Mouse (Mus musculus): ENCODE data around the gene Ryr1.

The Ryr1 gene

GRCm38 (mm10) chr7:29124970-29125369 is at the start of gene Ryr1:
Ryr1 (minus strand) TSS chr7:29125179.
- DNase-seq (ENCODE audit: low spot score in 2 of 2): no peak

DNA sequence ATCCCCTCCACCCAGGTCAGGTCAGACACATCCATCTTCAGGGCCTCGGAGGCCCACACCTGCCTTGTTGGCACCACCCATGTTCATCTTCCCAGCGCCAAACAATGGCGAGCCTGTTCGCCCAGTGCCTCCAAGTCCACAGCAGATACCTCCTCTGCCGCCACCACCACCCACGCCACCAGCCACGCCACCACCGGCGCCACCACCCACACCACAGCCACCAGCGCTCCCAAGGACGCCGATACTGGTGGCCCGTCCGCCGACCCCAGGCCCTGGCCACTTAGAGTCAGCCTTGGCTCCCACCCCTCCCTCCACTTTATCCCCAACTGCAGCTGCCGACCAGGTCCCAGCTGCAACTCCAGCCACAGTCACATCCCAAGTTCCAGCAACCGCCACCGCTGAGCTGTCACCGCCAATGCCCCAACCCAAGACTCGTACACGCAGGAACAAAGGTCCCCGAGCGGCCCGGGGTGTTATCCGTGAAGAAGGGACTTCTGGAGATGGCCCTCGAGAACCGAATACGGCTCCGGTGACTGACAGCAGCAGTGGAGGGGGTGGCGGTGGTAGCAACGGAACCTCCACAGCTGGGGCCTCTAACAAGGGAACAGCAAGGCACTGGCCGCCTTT is 47.5 kb upstream of the Ryr1 start:
- DNase-seq (ENCODE audit: low spot score in 2 of 2): no peak

DNA sequence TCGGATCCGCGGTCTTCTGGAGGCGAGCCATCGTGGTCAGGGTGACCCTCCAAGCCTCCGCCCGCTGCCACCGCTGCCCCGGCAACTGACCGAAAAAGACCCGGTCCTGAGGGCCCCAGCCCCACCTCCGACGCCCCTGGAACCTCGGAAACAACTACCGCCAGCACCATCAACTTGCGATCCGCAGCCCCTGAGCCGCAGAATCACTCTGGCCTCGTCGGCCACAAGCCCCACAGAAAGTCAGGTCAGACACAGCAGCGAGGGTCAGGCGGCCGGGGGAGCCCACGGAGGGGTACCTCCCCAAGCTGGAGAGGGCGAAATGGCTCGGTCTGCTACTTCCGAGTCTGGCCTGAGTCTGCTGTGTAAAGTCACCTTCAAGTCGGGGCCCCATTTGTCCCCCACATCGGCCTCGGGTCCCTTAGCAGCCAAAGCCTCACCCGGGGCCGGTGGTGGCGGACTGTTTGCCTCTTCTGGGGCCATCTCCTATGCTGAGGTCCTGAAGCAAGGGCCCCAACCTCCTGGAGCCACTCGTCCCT is 46.7 kb upstream of the Ryr1 start:
- no peak for DNase-seq (ENCODE audit: low spot score in 2 of 2)

- no peak for DNase-seq (ENCODE audit: low spot score in 2 of 2)
Observed at GRCm38 (mm10) chr7:29170755-29171561, 46.0 kb upstream of the Ryr1 start.

DNA sequence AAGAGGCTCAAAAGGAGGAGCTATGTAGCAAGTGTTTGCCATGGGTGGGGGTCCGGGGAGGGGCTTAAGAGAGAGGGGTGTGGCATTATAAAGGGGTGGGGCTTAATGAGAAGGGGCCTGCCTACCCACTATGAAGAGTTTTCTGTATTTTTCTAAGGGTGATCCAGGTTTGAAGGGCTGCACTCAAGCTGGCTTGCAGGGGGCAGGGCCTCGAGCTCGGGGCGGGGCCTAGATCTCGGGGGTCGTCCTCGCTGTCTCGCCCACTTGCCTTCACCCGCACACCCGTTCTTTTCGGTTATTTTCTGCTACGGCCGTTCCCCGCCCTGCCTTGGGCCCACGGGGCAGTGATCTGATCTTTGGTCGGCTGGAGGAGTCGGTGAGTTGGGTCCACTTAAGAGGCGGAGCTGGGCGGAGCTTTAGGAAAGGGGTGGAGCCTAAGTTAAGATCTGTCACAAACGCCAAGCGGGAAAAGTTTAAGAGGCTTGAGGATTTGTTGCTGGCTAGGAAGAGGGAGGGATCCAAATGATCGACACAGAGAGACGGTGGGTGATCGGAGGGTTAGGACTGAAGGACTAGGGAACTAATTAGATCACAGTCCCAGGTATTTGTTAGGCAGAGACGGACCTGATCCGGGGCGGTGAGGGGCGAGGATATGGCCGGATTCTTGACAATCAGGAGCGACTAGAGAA is 45.2 kb upstream of the Ryr1 start, which contains the start of the genes Ggn and Spred3:
Gene Ggn (plus strand): TSS at position 145 of the 689 bp plus-strand sequence.
Gene Spred3 (minus strand): TSS at position 346 of the 689 bp plus-strand sequence.
- peak in 1 of 2 experiments; percentile 27 for DNase-seq (ENCODE audit: low spot score in 2 of 2)

- DNase-seq (ENCODE audit: low spot score in 2 of 2): peak; percentile 62 to 76
Observed at GRCm38 (mm10) chr7:29169231-29170065, 44.5 kb upstream of the Ryr1 start.

DNA sequence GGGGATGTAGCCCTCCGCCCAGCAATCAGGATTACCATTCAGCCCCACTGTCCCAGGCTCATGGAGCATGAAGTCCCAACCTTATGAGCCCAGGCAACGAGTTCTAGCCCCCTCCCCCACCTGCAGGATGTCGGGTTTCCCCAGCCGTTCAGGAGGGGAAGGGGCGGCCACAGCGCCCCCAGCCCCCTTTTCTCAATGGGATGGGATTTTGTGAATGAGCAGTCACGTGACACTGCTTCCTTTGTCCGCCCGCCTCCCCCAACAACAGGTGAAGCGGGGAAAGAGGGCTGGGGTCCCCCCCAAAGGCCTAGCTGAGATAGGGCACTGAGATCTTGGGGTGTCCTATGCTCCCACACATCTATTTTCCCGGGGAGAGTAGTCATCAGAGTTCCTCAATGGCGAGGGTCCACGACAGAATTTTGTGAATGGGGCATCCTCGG is 43.8 kb upstream of the Ryr1 start:
- no peak for DNase-seq (ENCODE audit: low spot score in 2 of 2)

- no peak for DNase-seq (ENCODE audit: low spot score in 2 of 2)
Observed at GRCm38 (mm10) chr7:29168121-29168695, 43.2 kb upstream of the Ryr1 start.

DNA sequence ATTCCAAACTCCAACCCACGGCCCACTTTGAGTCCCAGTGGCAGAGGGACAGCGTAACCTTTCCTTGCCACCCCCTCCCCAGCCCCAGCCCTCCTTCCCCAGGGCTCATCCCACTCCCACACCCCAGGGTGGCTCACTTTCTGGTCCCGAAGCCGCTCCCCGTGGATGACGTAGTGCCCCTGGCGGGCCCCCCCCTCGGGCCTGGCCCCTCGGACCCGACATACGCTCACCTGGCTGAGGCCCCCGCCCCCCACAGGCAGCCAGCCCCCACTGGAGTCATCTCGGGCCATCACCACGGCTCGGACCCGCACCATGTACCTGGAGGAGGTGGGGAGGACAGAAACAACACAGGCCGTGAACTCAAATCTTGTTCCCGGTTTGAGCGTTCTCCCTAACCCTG is 42.7 kb upstream of the Ryr1 start:
- no peak for DNase-seq (ENCODE audit: low spot score in 2 of 2)

DNA sequence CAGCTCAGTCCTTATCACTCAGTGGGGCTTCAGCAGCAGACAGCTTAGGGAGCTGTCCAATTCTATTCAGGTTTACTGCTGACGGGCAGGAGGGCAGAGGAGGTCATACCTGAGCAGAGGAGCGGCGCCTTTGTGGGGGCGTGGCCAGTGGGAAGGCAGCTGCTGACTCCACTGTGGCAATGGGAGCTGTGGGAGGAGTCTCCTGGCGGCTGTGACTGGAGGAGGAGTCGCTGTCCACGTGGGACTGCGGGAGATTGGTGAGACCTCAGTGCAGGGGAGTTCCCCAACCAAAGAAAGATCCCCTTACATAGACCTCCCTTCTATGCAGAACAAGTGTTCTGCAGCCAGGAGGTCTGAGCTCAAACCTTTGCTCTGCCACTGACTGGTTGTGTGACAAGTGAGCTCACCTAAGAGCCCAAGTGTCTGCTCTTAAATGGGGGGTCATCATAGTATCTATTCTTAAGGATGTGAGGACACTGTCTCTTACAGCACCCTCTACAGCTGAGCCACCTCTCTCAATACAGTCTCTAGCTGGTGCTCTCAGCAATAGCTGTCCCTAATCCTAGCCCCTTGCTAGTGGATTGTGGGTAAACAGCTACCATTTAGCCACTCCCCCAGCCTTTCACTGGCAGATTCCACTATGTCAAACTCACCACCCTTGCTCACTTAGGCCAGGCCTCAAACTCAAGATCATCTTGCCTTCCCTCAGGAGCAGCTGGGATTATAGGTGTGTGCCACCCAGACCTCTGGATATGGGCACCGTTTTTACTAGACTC is 38.0 kb upstream of the Ryr1 start:
- no peak for DNase-seq (ENCODE audit: low spot score in 2 of 2)

GRCm38 (mm10) chr7:29162294-29162693 is 37.3 kb upstream of the Ryr1 start:
- no peak for DNase-seq (ENCODE audit: low spot score in 2 of 2)

DNA sequence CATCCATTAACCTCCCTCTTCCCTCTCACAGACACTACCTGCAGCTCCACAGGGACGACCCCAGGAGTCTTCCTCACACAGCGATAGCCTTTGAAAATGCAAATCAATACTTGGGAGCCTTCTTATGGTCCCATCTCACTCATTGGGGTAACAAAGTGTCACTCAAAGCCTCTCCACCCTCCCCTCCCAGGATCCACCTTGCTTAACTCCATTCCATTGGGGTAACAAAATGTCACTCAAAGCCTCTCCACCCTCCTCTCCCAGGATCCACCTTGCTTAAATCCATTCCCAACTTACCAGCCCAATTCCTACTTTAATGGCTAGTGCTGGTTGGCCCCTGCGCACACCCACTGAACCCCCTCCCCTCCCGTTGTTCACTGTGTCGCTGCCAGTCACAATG is 33.3 kb upstream of the Ryr1 start:
- no peak for DNase-seq (ENCODE audit: low spot score in 2 of 2)

- peak; percentile 67 to 71 for DNase-seq (ENCODE audit: low spot score in 2 of 2)
Observed at GRCm38 (mm10) chr7:29155838-29156782, 31.1 kb upstream of the Ryr1 start, which contains the start of gene Fam98c. Fam98c (minus strand) TSS chr7:29156234.

- peak; percentile 67 to 85 for DNase-seq (ENCODE audit: low spot score in 2 of 2)
Observed at GRCm38 (mm10) chr7:29155196-29155837, 30.3 kb upstream of the Ryr1 start.

- no peak for DNase-seq (ENCODE audit: low spot score in 2 of 2)
Observed at GRCm38 (mm10) chr7:29154018-29154720, 29.2 kb upstream of the Ryr1 start.

DNA sequence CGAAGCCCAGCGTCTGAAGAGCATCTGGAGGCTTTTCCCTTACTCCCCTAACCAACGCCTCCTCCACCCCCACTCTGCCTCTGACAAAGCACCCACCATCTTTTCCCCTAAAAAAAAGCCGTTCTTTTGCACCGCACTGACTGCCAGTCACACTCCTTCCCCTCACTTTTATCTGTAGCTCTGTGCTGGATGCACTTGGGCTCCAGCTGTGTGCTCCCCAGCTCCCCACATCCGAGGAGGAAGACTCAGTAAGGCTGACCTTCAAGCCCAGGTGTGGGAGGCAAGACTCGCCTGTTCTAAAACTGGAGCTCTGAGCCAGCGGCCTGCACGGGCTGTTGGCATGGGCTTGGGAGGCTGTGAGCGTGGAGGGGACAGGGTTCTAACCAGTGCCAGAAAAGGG is 26.5 kb upstream of the Ryr1 start:
- no peak for DNase-seq (ENCODE audit: low spot score in 2 of 2)

- no peak for DNase-seq (ENCODE audit: low spot score in 2 of 2)
Observed at GRCm38 (mm10) chr7:29148771-29149170, 23.8 kb upstream of the Ryr1 start.

Measured in frontal cortex, postnatal 25 days (tissue).